Mouse (Mus musculus) ES-E14 (cell line): ENCODE measurements around the gene Capza1. TPM values are rescaled to one million over a fixed set of nuclear protein-coding genes. Genes with fewer than 3 reads are reported as not detected.
A peak's percentile ranks its signal among the peaks of the same experiment; 100 is the strongest.

Experiments
- DNase-seq: peaks from one replicate; pipeline ENCODE4 v3.0.0-alpha.2; 2013; ENCODE audit warnings: low read depth, low spot score
- H3K27ac ChIP-seq: 2 replicates; pipeline ENCODE4 v1.5.1; 2012; ENCODE audit warnings: low read depth, mild to moderate bottlenecking, low read length, moderate library complexity, mixed read lengths; ENCODE audit not compliant: poor library complexity, insufficient read depth, severe bottlenecking
- H3K36me3 ChIP-seq: 2 replicates; pipeline ENCODE4 v1.6.1; 2012; ENCODE audit warnings: mild to moderate bottlenecking, low read length, moderate library complexity, mixed read lengths; ENCODE audit not compliant: control insufficient read depth, poor library complexity, insufficient read depth, severe bottlenecking
- H3K4me1 ChIP-seq, 2 experiments: fragments of 150-350 bp in 1 of 2; sonication (generic) in 1 of 2; 2 replicates each; pipeline ENCODE4 v1.6.1; 2012; ENCODE audit warnings: low read length in 2 of 2, mild to moderate bottlenecking in 1 of 2, mixed read lengths in 1 of 2; ENCODE audit not compliant: control insufficient read depth in 2 of 2, insufficient read depth in 2 of 2, poor library complexity in 1 of 2
- H3K4me3 ChIP-seq, 2 experiments: fragments of 150-350 bp in 1 of 2; sonication (generic) in 1 of 2; 2 replicates each; pipeline ENCODE4 v1.5.1; 2012; ENCODE audit warnings: low read length in 2 of 2, low read depth in 1 of 2, mild to moderate bottlenecking in 1 of 2, mixed read lengths in 1 of 2; ENCODE audit not compliant: insufficient read depth in 1 of 2, poor library complexity in 1 of 2, severe bottlenecking in 1 of 2
- H3K9ac ChIP-seq: 2 replicates; pipeline ENCODE4 v1.6.1; 2012; ENCODE audit warnings: low read depth, mild to moderate bottlenecking, low read length, mixed read lengths; ENCODE audit not compliant: poor library complexity, insufficient read depth, severe bottlenecking
- H3K9me3 ChIP-seq: fragments of 150-350 bp; sonication (generic); 2 replicates; pipeline ENCODE4 v1.6.1; 2012; ENCODE audit warnings: low read depth, mild to moderate bottlenecking, low read length; ENCODE audit not compliant: control insufficient read depth, insufficient read depth
- CHD2 ChIP-seq: IDR thresholded peaks from 2 replicates; pipeline ENCODE4 v1.6.1; 2014; ENCODE audit warnings: mild to moderate bottlenecking, low read depth, low read length, inconsistent platforms
- HCFC1 ChIP-seq: IDR thresholded peaks from 2 replicates; pipeline ENCODE4 v1.6.1; 2012; ENCODE audit warnings: low read length, inconsistent platforms, borderline replicate concordance; ENCODE audit not compliant: insufficient read depth
- MAFK ChIP-seq: IDR thresholded peaks from 2 replicates; pipeline ENCODE4 v1.6.1; 2014; ENCODE audit warnings: mild to moderate bottlenecking, low read depth, low read length, inconsistent platforms; ENCODE audit not compliant: insufficient read depth
- ZC3H11A ChIP-seq: IDR thresholded peaks from 2 replicates; pipeline ENCODE4 v1.6.1; 2012; ENCODE audit warnings: low read depth, mild to moderate bottlenecking, inconsistent platforms, low read length, borderline replicate concordance
- ZNF384 ChIP-seq: IDR thresholded peaks from 2 replicates; pipeline ENCODE4 v1.6.1; 2012; ENCODE audit warnings: low read depth, low read length, inconsistent platforms
- in situ Hi-C, 2 experiments: fragments of 600-800 bp; cut with MboI; formaldehyde crosslinking; loops; one replicate each; pipeline ENCODE4 v1.15.1; 2025; ENCODE audit warnings: low sequenced_read_pairs in 2 of 2, inconsistent platforms in 1 of 2; ENCODE audit not compliant: unreplicated experiment in 2 of 2
- total RNA-seq: library from RNA; depleted of rRNA; stranded (reverse); fragments of 300-350 nt; gene quantifications from 2 replicates; pipeline ENCODE4 v1.2.3, GENCODE M21; 2012; rRNA removed

The Capza1 gene
- total RNA-seq, 1 experiment: 59.1 TPM

GRCm38 (mm10) chr3:104779949-104780348 lies 84.4 kb downstream of the Capza1 start:
- H3K9me3 ChIP-seq: no peaks in the 10 kb centered on the region
- peaks cover 5 to 27% of the 10 kb centered on the region in 2 experiments; a peak in 3 of 4 replicates for H3K4me1 ChIP-seq
- no peak overlapping the region for H3K27ac ChIP-seq
- in situ Hi-C loops: loop anchor here in 1 of 2 experiments (10.0 kb wide), 1 partner anchor 275 kb away; the partner anchor contains the start of gene Cttnbp2nl
- H3K4me3 ChIP-seq: no peak overlapping the region
- no peaks in the 10 kb centered on the region; the same call in 1 of the 2 replicates for H3K36me3 ChIP-seq
- H3K9ac ChIP-seq: no peak overlapping the region
- no peak for TF ChIP-seq HCFC1
- TF ChIP-seq MAFK: 0 out of 2 replicates have a peak, but pooled peaks have one; percentile 7
- no peak for TF ChIP-seq ZNF384
- TF ChIP-seq CHD2: no peak
- TF ChIP-seq ZC3H11A: peak; percentile 55; the same call in 1 of the 2 replicates
- DNase-seq: no peak

- H3K4me1 ChIP-seq: peaks cover 2 to 10% of the 10 kb centered on the region in 2 experiments; a peak in 3 of 4 replicates
- in situ Hi-C loops: loop anchor here in 1 of 2 experiments (10.0 kb wide), 1 partner anchor 277 kb away; the partner anchor contains the start of gene Cttnbp2nl
- H3K27ac ChIP-seq: no peak overlapping the region
- no peak for DNase-seq
- H3K9me3 ChIP-seq: no peaks in the 10 kb centered on the region
- peak overlapping the region; percentile 34 to 35 for H3K4me3 ChIP-seq
- TF ChIP-seq ZC3H11A: no peak
- no peak for TF ChIP-seq ZNF384
- no peak for TF ChIP-seq CHD2
- no peak for TF ChIP-seq HCFC1
- no peak for TF ChIP-seq MAFK
- H3K36me3 ChIP-seq: no peaks in the 10 kb centered on the region
- no peak overlapping the region for H3K9ac ChIP-seq
Measured at GRCm38 (mm10) chr3:104777342-104777741, 87.0 kb downstream of the Capza1 start.

DNA sequence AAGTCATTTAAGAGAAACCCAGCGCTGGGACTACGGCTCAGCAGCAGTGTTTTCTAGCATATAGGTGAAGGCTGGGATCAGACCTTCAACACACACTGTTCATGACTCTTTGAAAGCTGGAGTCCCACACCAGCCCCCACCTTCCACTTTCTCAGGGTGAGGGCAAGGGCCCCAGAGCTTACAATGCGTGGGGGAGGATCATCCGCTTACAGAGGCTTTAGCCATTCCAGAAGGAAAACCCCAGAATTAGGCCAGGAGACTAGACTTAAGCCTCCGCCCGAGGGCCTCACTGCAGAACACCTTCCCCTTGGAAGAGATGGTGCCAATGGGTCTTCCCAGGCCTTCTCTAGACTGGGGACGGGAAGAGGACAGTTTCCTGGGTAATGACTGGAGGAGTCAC lies 91.0 kb downstream of the Capza1 start:
- H3K4me1 ChIP-seq: peaks cover 0 to 6% of the 10 kb centered on the region in 2 experiments; a peak in 1 of 4 replicates
- no peak overlapping the region for H3K9ac ChIP-seq
- in situ Hi-C loops: loop anchor here (10.0 to 25.0 kb wide), 2 partner anchors 282 to 289 kb away; partner anchors contain the start of genes Cttnbp2nl (in 2 of the 2) and 4930564D02Rik (in 1 of the 2)
- H3K27ac ChIP-seq: no peak overlapping the region
- no peak for DNase-seq
- TF ChIP-seq ZC3H11A: no peak
- no peak for TF ChIP-seq MAFK
- TF ChIP-seq CHD2: no peak
- no peak for TF ChIP-seq ZNF384
- no peak for TF ChIP-seq HCFC1
- H3K9me3 ChIP-seq: no peaks in the 10 kb centered on the region
- no peaks in the 10 kb centered on the region for H3K36me3 ChIP-seq
- H3K4me3 ChIP-seq: no peak overlapping the region

Other genes starting within 250 kb of the Capza1 start
- 121 and 172 TPM in 2 replicates for gene Slc16a1, start 225.8 kb downstream of the Capza1 start, total RNA-seq
- 25.7 and 49.6 TPM in 2 replicates for gene Ppm1j, start 83.4 kb downstream of the Capza1 start, total RNA-seq
- gene Fam19a3, start 82.7 kb downstream of the Capza1 start, total RNA-seq: 0.13 and 0.16 TPM in 2 replicates
- 70.9 and 99.9 TPM in 2 replicates for gene Rhoc, start 76.1 kb downstream of the Capza1 start, total RNA-seq
- 37.5 and 55.5 TPM in 2 replicates for gene Mov10, start 45.9 kb downstream of the Capza1 start, total RNA-seq
- gene St7l, start 500 bp downstream of the Capza1 start, total RNA-seq: 14.3 and 16.1 TPM in 2 replicates
- gene Wnt2b, start 97.4 kb upstream of the Capza1 start, total RNA-seq: 1.1 and 1.3 TPM in 2 replicates
- gene Cttnbp2nl, start 188.6 kb upstream of the Capza1 start, total RNA-seq: 10.1 and 13.5 TPM in 2 replicates
- not detected in 2 replicates for gene 4930564D02Rik, start 202.3 kb upstream of the Capza1 start, total RNA-seq